Mouse (Mus musculus): ENCODE measurements at regions not wholly inside any gene's neighbourhood (a gene's known extent, or its start where the extent isn't known, plus 50 kb on each side); places are given as distances from the start of the nearest gene placed in this dataset.
"Not testable (repeated sequence)": the region's sequence is repeated elsewhere in the genome, so short reads cannot be mapped to it uniquely, and the experiment has no call there.

DNA sequence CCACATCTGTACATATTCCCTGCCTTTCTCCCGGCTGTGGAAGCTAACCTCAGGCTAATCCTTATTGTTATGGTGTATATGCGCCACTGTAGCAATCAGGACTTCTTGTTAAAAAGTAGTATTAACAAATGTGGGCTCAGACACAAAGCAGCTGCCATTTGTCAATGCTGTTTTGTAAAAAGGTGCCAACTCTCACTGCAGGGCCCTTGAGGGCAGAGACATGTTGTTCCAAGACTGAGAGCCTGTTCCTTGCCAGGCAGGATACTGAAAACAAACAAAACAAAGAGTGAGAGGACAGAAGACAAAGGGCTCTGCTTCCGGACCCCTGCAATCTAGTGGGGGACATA, 262.0 kb upstream of the AI593442 start:
- no peak overlapping the region for H3K27ac ChIP-seq (ENCODE audit: low read depth, low read length)
- 23% methylated on average over 3 of the region's 3 CpGs for WGBS
- no peak for TF ChIP-seq CTCF (IDR thresholded peaks at IDR 0.05)
- no peak overlapping the region for H3K4me2 ChIP-seq (ENCODE audit: low read depth, low read length, poor library complexity, severe bottlenecking)
- H3K4me1 ChIP-seq (ENCODE audit: insufficient read depth, low read length): peaks cover 9% of the 10 kb centered on the region; the same call in 1 of the 2 replicates
- no peaks in the 10 kb centered on the region for H3K36me3 ChIP-seq (ENCODE audit: insufficient read depth, low read length)
- H3K9me3 ChIP-seq (ENCODE audit: low read length): no peaks in the 10 kb centered on the region
- ATAC-seq (ENCODE audit: low FRiP score) (peak; percentile 20; the same call in 1 of the 2 replicates), DNase-seq (ENCODE audit: low spot score) (peak; percentile 34)
- H3K4me3 ChIP-seq (ENCODE audit: low read depth, low read length): no peak overlapping the region
- no peaks in the 10 kb centered on the region for H3K27me3 ChIP-seq (ENCODE audit: insufficient read depth, low read length)
- H3K9ac ChIP-seq (replicated peaks; ENCODE audit: low read length, poor library complexity, severe bottlenecking): no peak overlapping the region

- H3K36me3 ChIP-seq (ENCODE audit: insufficient read depth, low read length): no peaks in the 10 kb centered on the region
- ATAC-seq (ENCODE audit: low FRiP score): peak; percentile 70; the same call in 1 of the 2 replicates
- H3K9ac ChIP-seq (replicated peaks; ENCODE audit: low read length, poor library complexity, severe bottlenecking): no peak overlapping the region
- H3K4me1 ChIP-seq (ENCODE audit: insufficient read depth, low read length): peaks cover 9% of the 10 kb centered on the region; the same call in 1 of the 2 replicates
- no peak overlapping the region for H3K4me2 ChIP-seq (ENCODE audit: low read depth, low read length, poor library complexity, severe bottlenecking)
- TF ChIP-seq CTCF (IDR thresholded peaks at IDR 0.05): no peak
- 0 out of 2 replicates have a peak overlapping the region, but pooled peaks have one; percentile 6 for H3K27ac ChIP-seq (ENCODE audit: low read depth, low read length)
- H3K9me3 ChIP-seq (ENCODE audit: low read length): no peaks in the 10 kb centered on the region
- no peaks in the 10 kb centered on the region for H3K27me3 ChIP-seq (ENCODE audit: insufficient read depth, low read length)
- no peak overlapping the region for H3K4me3 ChIP-seq (ENCODE audit: low read depth, low read length)
- DNase-seq (ENCODE audit: low spot score): peak; percentile 93
- 15% methylated on average over 11 of the region's 11 CpGs for WGBS
These were observed 261.5 kb upstream of the AI593442 start for GRCm38 (mm10) chr9:52940964-52941636.

DNA sequence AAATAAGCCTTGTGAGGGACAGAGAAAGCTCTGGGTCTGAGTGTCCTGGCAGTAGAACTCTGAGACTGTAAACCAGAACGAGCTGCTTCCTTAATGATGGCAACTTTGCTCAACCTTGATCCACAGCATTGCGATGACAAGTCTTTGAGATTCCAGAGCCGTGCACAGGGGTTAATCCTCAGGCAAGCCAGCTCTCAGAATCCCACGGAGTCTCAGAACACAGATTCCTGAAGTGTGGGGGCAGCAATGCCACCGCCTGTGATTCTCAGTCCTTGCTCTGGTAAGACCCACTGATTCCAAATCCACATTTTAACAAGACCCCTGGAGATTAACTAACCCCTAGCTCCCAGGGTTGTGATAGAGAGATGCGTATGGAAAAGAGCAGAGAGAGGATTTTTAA, 255.5 kb upstream of the AI593442 start:
- Histone ChIP-seq H3K27me3 (ENCODE audit: insufficient read depth, low read length) (no peaks in the 10 kb centered on the region), H3K4me3 (ENCODE audit: low read depth, low read length) (no peak overlapping the region), H3K27ac (ENCODE audit: low read depth, low read length) (no peak overlapping the region), H3K36me3 (ENCODE audit: insufficient read depth, low read length) (no peaks in the 10 kb centered on the region), H3K9me3 (ENCODE audit: low read length) (no peaks in the 10 kb centered on the region), H3K9ac (replicated peaks; ENCODE audit: low read length, poor library complexity, severe bottlenecking) (no peak overlapping the region), H3K4me1 (ENCODE audit: insufficient read depth, low read length) (no peaks in the 10 kb centered on the region), H3K4me2 (ENCODE audit: low read depth, low read length, poor library complexity, severe bottlenecking) (no peak overlapping the region)
- TF ChIP-seq CTCF (IDR thresholded peaks at IDR 0.05): no peak
- no peak for DNase-seq (ENCODE audit: low spot score)
- ATAC-seq (ENCODE audit: low FRiP score): no peak
- WGBS: 19% methylated on average over 6 of the region's 6 CpGs

DNA sequence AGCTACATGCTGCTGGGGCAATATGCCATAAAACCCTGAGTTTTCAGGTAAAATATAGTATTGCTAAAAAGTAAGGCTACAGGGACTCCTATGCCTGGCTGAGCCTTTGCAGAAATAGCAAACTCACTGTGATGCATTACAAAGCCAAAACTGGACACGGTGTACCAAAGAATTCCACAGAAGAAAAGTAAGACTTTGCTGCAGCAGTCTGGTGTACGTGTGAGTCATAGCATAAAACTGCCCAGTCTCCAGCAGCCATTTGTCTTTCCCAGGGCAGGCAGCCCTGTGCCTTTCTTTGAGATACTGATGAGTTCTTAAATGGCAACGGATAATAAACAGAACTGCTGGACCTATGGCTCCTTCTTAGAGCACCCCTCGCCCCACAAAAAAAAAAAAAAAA, 237.9 kb upstream of the AI593442 start:
- H3K36me3 ChIP-seq (ENCODE audit: insufficient read depth, low read length): no peaks in the 10 kb centered on the region
- H3K4me3 ChIP-seq (ENCODE audit: low read depth, low read length): no peak overlapping the region
- no peaks in the 10 kb centered on the region for H3K9me3 ChIP-seq (ENCODE audit: low read length)
- no peak overlapping the region for H3K9ac ChIP-seq (replicated peaks; ENCODE audit: low read length, poor library complexity, severe bottlenecking)
- no peak for ATAC-seq (ENCODE audit: low FRiP score)
- TF ChIP-seq CTCF (IDR thresholded peaks at IDR 0.05): no peak
- 79% methylated on average over 4 of the region's 4 CpGs for WGBS
- H3K27me3 ChIP-seq (ENCODE audit: insufficient read depth, low read length): no peaks in the 10 kb centered on the region
- no peak for DNase-seq (ENCODE audit: low spot score)
- H3K4me1 ChIP-seq (ENCODE audit: insufficient read depth, low read length): no peaks in the 10 kb centered on the region
- no peak overlapping the region for H3K27ac ChIP-seq (ENCODE audit: low read depth, low read length)
- no peak overlapping the region for H3K4me2 ChIP-seq (ENCODE audit: low read depth, low read length, poor library complexity, severe bottlenecking)

- not testable (repeated sequence) for ATAC-seq (ENCODE audit: low FRiP score); DNase-seq (ENCODE audit: low spot score); H3K4me2 ChIP-seq (ENCODE audit: low read depth, low read length, poor library complexity, severe bottlenecking); H3K4me3 ChIP-seq (ENCODE audit: low read depth, low read length); H3K9ac ChIP-seq (replicated peaks; ENCODE audit: low read length, poor library complexity, severe bottlenecking); H3K27ac ChIP-seq (ENCODE audit: low read depth, low read length); H3K36me3 ChIP-seq (ENCODE audit: insufficient read depth, low read length); H3K9me3 ChIP-seq (ENCODE audit: low read length); H3K27me3 ChIP-seq (ENCODE audit: insufficient read depth, low read length); H3K4me1 ChIP-seq (ENCODE audit: insufficient read depth, low read length)
- no CpG with 5 or more reads among the region's 2 CpGs for WGBS
These were observed 209.1 kb upstream of the AI593442 start for GRCm38 (mm10) chr9:52888653-52889052.

GRCm38 (mm10) chr9:52887997-52888396, 208.4 kb upstream of the AI593442 start:
- no CpG with 5 or more reads among the region's 3 CpGs for WGBS
- not testable (repeated sequence) for H3K27me3 ChIP-seq (ENCODE audit: insufficient read depth, low read length); ATAC-seq (ENCODE audit: low FRiP score); H3K4me3 ChIP-seq (ENCODE audit: low read depth, low read length); H3K4me2 ChIP-seq (ENCODE audit: low read depth, low read length, poor library complexity, severe bottlenecking); H3K36me3 ChIP-seq (ENCODE audit: insufficient read depth, low read length); H3K9ac ChIP-seq (replicated peaks; ENCODE audit: low read length, poor library complexity, severe bottlenecking); H3K9me3 ChIP-seq (ENCODE audit: low read length); H3K4me1 ChIP-seq (ENCODE audit: insufficient read depth, low read length); DNase-seq (ENCODE audit: low spot score); H3K27ac ChIP-seq (ENCODE audit: low read depth, low read length)
